Mouse (Mus musculus): Measurements from ENCODE around the gene Gm17660. TPM values are rescaled to one million over a fixed set of nuclear protein-coding genes. Genes with fewer than 3 reads are reported as not detected.

Gene Gm17660
- not detected in 2 replicates for polyA plus RNA-seq (2015; fragmentation: Nextera tagmentation; extraction: Ambion mirVana)

DNA sequence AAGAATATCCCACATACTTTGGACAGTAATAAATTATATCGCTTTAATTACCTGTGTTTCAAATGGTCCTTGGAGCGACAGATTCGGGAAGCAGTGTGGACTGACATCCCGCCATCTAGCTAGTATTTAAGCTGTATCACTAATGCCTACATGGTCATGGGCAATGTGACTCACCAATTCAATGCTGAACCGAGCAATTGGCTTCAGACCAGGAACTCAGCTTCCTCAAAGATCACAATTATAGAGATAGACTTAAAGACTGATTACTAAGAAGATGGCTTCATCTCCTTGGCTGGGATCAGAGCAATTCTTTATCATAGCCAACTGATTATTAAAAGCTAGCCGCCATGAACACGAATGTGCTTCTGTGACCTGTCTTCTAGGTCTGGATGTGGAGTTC, at the start of gene Gm17660:
Gene Gm17660, minus strand, starts transcription at position 101 of the 400 bp plus-strand sequence.
- no peak within 1 kb of the TSS for H3K27ac ChIP-seq (ENCODE audit: low read length)
- no peak for TF ChIP-seq CTCF (IDR thresholded peaks at IDR 0.05)
- no peak for TF ChIP-seq EP300 (IDR thresholded peaks at IDR 0.05)
- H3K4me3 ChIP-seq (ENCODE audit: low read depth, low read length), result no peak within 1 kb of the TSS
- no peak within 1 kb of the TSS for H3K4me2 ChIP-seq (replicated peaks; ENCODE audit: low read depth, low read length)
- no peaks in the 10 kb centered on the region for H3K27me3 ChIP-seq (replicated peaks; ENCODE audit: insufficient read depth, low read length)
- no peaks in the 10 kb centered on the region for H3K36me3 ChIP-seq (ENCODE audit: insufficient read depth, low read length)
- ATAC-seq (no peak), DNase-seq (ENCODE audit: low spot score) (no peak)
- WGBS, result 87% methylated on average over 7 of the region's 7 CpGs
- no peak within 1 kb of the TSS for H3K9ac ChIP-seq (replicated peaks; ENCODE audit: low read depth)
- H3K4me1 ChIP-seq (ENCODE audit: insufficient read depth, low read depth, low read length), result peaks cover 3% of the 10 kb centered on the region; the same call in 1 of the 2 replicates
- H3K9me3 ChIP-seq (ENCODE audit: low read length), result no peaks in the 10 kb centered on the region

DNA sequence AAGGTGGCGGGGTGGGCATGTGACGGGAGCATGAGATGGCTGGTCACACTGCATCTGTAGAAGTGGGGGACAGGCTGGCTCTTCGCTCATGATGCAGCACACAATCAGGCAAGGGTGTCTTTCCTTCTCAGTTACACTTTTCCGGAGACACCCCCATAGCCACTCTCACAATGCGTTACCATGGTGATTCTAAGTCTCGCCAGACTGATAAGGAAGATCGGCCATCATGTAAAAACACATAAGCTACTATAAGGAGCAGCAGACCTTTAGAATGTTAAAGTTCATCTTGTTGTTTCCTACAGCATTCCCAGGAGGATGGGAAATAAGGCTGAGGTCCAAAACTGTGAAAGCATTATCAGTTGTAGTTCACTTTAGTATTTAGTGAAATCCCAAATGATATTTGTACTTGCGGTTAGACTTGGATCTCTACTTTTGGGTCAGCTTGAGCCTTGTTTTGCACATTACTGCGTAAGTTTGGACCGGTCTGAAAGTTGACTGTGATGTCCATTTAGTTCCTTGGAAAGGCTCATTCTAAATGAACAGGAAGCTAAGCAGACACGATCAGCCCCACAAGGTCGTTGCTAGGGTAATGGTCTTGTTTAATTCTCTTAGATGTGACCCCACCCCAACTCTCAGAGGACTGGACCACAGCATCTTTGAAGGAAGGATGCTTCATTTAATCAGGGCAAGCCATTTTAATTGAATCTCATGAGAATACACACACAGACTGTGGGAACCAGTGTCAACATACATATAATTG, 49.3 kb upstream of the Gm17660 start:
- no peak for ATAC-seq
- Histone ChIP-seq H3K36me3 (ENCODE audit: insufficient read depth, low read length) (no peaks in the 10 kb centered on the region), H3K9me3 (ENCODE audit: low read length) (no peaks in the 10 kb centered on the region), H3K4me2 (replicated peaks; ENCODE audit: low read depth, low read length) (no peak overlapping the region), H3K27ac (ENCODE audit: low read length) (no peak overlapping the region), H3K27me3 (replicated peaks; ENCODE audit: insufficient read depth, low read length) (no peaks in the 10 kb centered on the region), H3K4me3 (ENCODE audit: low read depth, low read length) (no peak overlapping the region), H3K4me1 (ENCODE audit: insufficient read depth, low read depth, low read length) (no peaks in the 10 kb centered on the region), H3K9ac (replicated peaks; ENCODE audit: low read depth) (no peak overlapping the region)
- 69% methylated on average over 12 of the region's 12 CpGs for WGBS
- no peak for DNase-seq (ENCODE audit: low spot score)
- TF ChIP-seq EP300 (IDR thresholded peaks at IDR 0.05) (no peak), CTCF (IDR thresholded peaks at IDR 0.05) (no peak)

- no peak overlapping the region for H3K4me2 ChIP-seq (replicated peaks; ENCODE audit: low read depth, low read length)
- TF ChIP-seq CTCF (IDR thresholded peaks at IDR 0.05) (no peak), EP300 (IDR thresholded peaks at IDR 0.05) (peak; percentile 66)
- no peaks in the 10 kb centered on the region for H3K27me3 ChIP-seq (replicated peaks; ENCODE audit: insufficient read depth, low read length)
- H3K9me3 ChIP-seq (ENCODE audit: low read length), result no peaks in the 10 kb centered on the region
- H3K27ac ChIP-seq (ENCODE audit: low read length), result peak overlapping the region; percentile 66; the same call in 1 of the 2 replicates
- H3K4me1 ChIP-seq (ENCODE audit: insufficient read depth, low read depth, low read length), result no peaks in the 10 kb centered on the region
- H3K9ac ChIP-seq (replicated peaks; ENCODE audit: low read depth), result no peak overlapping the region
- no peak overlapping the region for H3K4me3 ChIP-seq (ENCODE audit: low read depth, low read length)
- 51% methylated on average over 6 of the region's 6 CpGs for WGBS
- peak; percentile 72 for ATAC-seq
- no peaks in the 10 kb centered on the region for H3K36me3 ChIP-seq (ENCODE audit: insufficient read depth, low read length)
- DNase-seq (ENCODE audit: low spot score), result peak; percentile 88
These were observed 46.7 kb upstream of the Gm17660 start for GRCm38 (mm10) chr5:104124016-104124658.

GRCm38 (mm10) chr5:104115890-104116289, 38.5 kb upstream of the Gm17660 start:
- no peak overlapping the region for H3K4me2 ChIP-seq (replicated peaks; ENCODE audit: low read depth, low read length)
- no peaks in the 10 kb centered on the region for H3K9me3 ChIP-seq (ENCODE audit: low read length)
- no peak overlapping the region for H3K4me3 ChIP-seq (ENCODE audit: low read depth, low read length)
- H3K27me3 ChIP-seq (replicated peaks; ENCODE audit: insufficient read depth, low read length), result no peaks in the 10 kb centered on the region
- H3K4me1 ChIP-seq (ENCODE audit: insufficient read depth, low read depth, low read length), result peaks cover 4% of the 10 kb centered on the region; the same call in 1 of the 2 replicates
- TF ChIP-seq CTCF (IDR thresholded peaks at IDR 0.05) (peak; percentile 20; the same call in 1 of the 2 replicates), EP300 (IDR thresholded peaks at IDR 0.05) (peak; percentile 88)
- DNase-seq (ENCODE audit: low spot score), result peak; percentile 67
- H3K9ac ChIP-seq (replicated peaks; ENCODE audit: low read depth), result no peak overlapping the region
- ATAC-seq, result peak; percentile 56
- H3K36me3 ChIP-seq (ENCODE audit: insufficient read depth, low read length), result no peaks in the 10 kb centered on the region
- peak overlapping the region; percentile 66 for H3K27ac ChIP-seq (ENCODE audit: low read length)
- WGBS, result 51% methylated on average over 4 of the region's 4 CpGs

DNA sequence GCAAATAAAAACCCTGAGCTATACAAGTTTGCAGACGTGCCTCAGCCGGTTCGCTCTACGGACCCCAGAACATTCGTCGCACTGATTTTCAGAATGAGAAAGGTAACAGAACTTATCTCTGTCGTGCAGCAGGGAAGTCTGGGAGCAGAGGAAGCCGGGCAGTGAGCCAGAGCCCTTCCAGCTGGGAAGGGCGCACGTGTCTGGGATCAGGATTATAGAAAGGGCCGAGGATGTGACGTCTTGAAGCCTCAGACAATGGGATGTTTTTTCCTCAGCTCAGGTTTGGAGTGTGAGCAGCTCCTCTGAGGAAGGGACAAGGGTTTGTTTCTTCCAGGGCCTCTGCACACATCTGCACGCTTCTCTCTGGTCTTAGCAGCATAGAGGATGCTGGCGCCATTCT, 37.7 kb upstream of the Gm17660 start:
- Histone ChIP-seq H3K4me2 (replicated peaks; ENCODE audit: low read depth, low read length) (peak overlapping the region; percentile 56), H3K9ac (replicated peaks; ENCODE audit: low read depth) (no peak overlapping the region), H3K4me3 (ENCODE audit: low read depth, low read length) (no peak overlapping the region), H3K9me3 (ENCODE audit: low read length) (no peaks in the 10 kb centered on the region), H3K27ac (ENCODE audit: low read length) (peak overlapping the region; percentile 90), H3K4me1 (ENCODE audit: insufficient read depth, low read depth, low read length) (peaks cover 9% of the 10 kb centered on the region; the same call in 1 of the 2 replicates), H3K27me3 (replicated peaks; ENCODE audit: insufficient read depth, low read length) (no peaks in the 10 kb centered on the region), H3K36me3 (ENCODE audit: insufficient read depth, low read length) (no peaks in the 10 kb centered on the region)
- ATAC-seq (peak; percentile 80), DNase-seq (ENCODE audit: low spot score) (peak; percentile 89)
- peak; percentile 95 for TF ChIP-seq EP300 (IDR thresholded peaks at IDR 0.05)
- no peak for TF ChIP-seq CTCF (IDR thresholded peaks at IDR 0.05)
- WGBS, result 18% methylated on average over 14 of the region's 14 CpGs

DNA sequence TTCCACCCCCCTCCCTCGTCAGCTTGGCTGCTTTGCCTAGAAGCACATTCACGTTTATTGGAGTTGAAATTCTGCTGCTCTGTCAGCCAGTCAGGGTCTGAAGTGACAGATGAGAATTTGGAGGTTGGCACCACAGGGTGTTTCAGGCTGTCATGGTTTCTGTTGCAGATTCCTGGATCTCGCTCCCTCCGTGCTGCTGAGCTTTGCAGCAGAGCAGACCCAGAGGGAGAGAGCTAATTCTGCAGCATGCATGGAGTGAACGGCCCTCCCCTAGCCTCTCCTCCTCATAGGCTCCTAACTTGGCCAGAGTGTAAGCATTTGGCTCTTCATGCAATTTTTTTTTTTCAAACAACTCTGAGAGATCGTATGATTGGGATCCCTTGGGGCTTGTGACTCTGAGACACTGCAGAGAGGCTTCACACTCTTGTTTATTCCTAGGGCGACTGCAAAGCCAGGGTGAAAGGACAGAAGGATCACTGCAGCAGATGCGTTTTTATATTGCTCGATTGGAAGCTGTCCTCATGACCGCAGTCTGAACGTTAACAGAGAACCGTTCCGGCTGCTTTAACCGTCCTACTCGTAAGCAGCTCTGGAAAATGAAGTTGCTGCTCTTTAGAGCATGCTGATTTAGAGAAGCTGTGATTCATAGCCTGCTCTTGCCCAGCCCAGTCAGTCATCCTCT, 36.2 kb upstream of the Gm17660 start, which contains the start of gene Sparcl1:
Gene Sparcl1, minus strand, starts transcription at position 243 of the 682 bp plus-strand sequence.
- no peaks in the 10 kb centered on the region for H3K9me3 ChIP-seq (ENCODE audit: low read length)
- WGBS, result 27% methylated on average over 15 of the region's 15 CpGs
- peak within 1 kb of the TSS; percentile 35 for H3K4me3 ChIP-seq (ENCODE audit: low read depth, low read length)
- no peaks in the 10 kb centered on the region for H3K36me3 ChIP-seq (ENCODE audit: insufficient read depth, low read length)
- no peaks in the 10 kb centered on the region for H3K27me3 ChIP-seq (replicated peaks; ENCODE audit: insufficient read depth, low read length)
- ATAC-seq (peak; percentile 32), DNase-seq (ENCODE audit: low spot score) (peak; percentile 67)
- TF ChIP-seq EP300 (IDR thresholded peaks at IDR 0.05), result 0 out of 2 replicates have a peak, but pooled peaks have one; percentile 14
- TF ChIP-seq CTCF (IDR thresholded peaks at IDR 0.05), result no peak
- peaks cover 14% of the 10 kb centered on the region; the same call in 1 of the 2 replicates for H3K4me1 ChIP-seq (ENCODE audit: insufficient read depth, low read depth, low read length)
- peak within 1 kb of the TSS; percentile 56 for H3K4me2 ChIP-seq (replicated peaks; ENCODE audit: low read depth, low read length)
- peak within 1 kb of the TSS; percentile 35 for H3K9ac ChIP-seq (replicated peaks; ENCODE audit: low read depth)
- peak within 1 kb of the TSS; percentile 90 for H3K27ac ChIP-seq (ENCODE audit: low read length)
